Mouse (Mus musculus): ENCODE results near the gene Slc44a1.
A peak's percentile ranks its signal among the peaks of the same experiment; 100 is the strongest.

Slc44a1 gene

GRCm38 (mm10) chr4:53474109-53474508, 33.9 kb downstream of the Slc44a1 start:
- DNase-seq: peak; percentile 41

- peak; percentile 83 for DNase-seq
These were observed 35.2 kb downstream of the Slc44a1 start for GRCm38 (mm10) chr4:53475230-53475952.

GRCm38 (mm10) chr4:53478644-53479043, 38.4 kb downstream of the Slc44a1 start:
- peak; percentile 74 for DNase-seq

GRCm38 (mm10) chr4:53487216-53488188, 47.3 kb downstream of the Slc44a1 start:
- peak; percentile 40 for DNase-seq

- DNase-seq: peak; percentile 48
These were observed 48.6 kb downstream of the Slc44a1 start for GRCm38 (mm10) chr4:53488803-53489202.

- peak; percentile 92 for DNase-seq
These were observed 50.2 kb downstream of the Slc44a1 start for GRCm38 (mm10) chr4:53490371-53490770.

- peak; percentile 85 for DNase-seq
These were observed 51.1 kb downstream of the Slc44a1 start for GRCm38 (mm10) chr4:53491269-53491668.

- DNase-seq: no peak
These were observed 55.4 kb downstream of the Slc44a1 start for GRCm38 (mm10) chr4:53495646-53496045.

GRCm38 (mm10) chr4:53502764-53503163, 62.6 kb downstream of the Slc44a1 start:
- no peak for DNase-seq

GRCm38 (mm10) chr4:53512131-53512916, 72.1 kb downstream of the Slc44a1 start:
- DNase-seq: peak; percentile 96

- DNase-seq: peak; percentile 91
These were observed 73.3 kb downstream of the Slc44a1 start for GRCm38 (mm10) chr4:53513276-53514081.

- DNase-seq: peak; percentile 90
These were observed 75.9 kb downstream of the Slc44a1 start for GRCm38 (mm10) chr4:53516011-53516532.

- DNase-seq: no peak
These were observed 79.2 kb downstream of the Slc44a1 start for GRCm38 (mm10) chr4:53519429-53519828.

GRCm38 (mm10) chr4:53521028-53521427, 80.8 kb downstream of the Slc44a1 start:
- no peak for DNase-seq

GRCm38 (mm10) chr4:53522655-53523054, 82.4 kb downstream of the Slc44a1 start:
- DNase-seq: no peak

- DNase-seq: no peak
These were observed 85.3 kb downstream of the Slc44a1 start for GRCm38 (mm10) chr4:53525503-53525902.

GRCm38 (mm10) chr4:53525994-53526393, 85.8 kb downstream of the Slc44a1 start:
- no peak for DNase-seq

- DNase-seq: peak; percentile 84
These were observed 86.2 kb downstream of the Slc44a1 start for GRCm38 (mm10) chr4:53526446-53526845.

GRCm38 (mm10) chr4:53535795-53536194, 95.6 kb downstream of the Slc44a1 start:
- DNase-seq: no peak

GRCm38 (mm10) chr4:53537101-53537500, 96.9 kb downstream of the Slc44a1 start:
- no peak for DNase-seq

- DNase-seq: no peak
These were observed 97.3 kb downstream of the Slc44a1 start for GRCm38 (mm10) chr4:53537539-53537938.

GRCm38 (mm10) chr4:53538600-53538999, 98.4 kb downstream of the Slc44a1 start:
- DNase-seq: no peak

All from heart, adult 11 months (tissue).